Mouse (Mus musculus): ENCODE measurements at regions not wholly inside any gene's neighbourhood (a gene's known extent, or its start where the extent isn't known, plus 50 kb on each side); places are given as distances from the start of the nearest gene placed in this dataset.

- no peak for DNase-seq (ENCODE audit: extremely low read depth)
- H3K79me2 ChIP-seq (replicated peaks; ENCODE audit: control insufficient read depth, extremely low read depth, insufficient read depth, poor library complexity, severe bottlenecking), result no peaks in the 10 kb centered on the region
- H3K9me3 ChIP-seq (replicated peaks; ENCODE audit: low read length), result peaks cover 85% of the 10 kb centered on the region
- no peak for TF ChIP-seq POLR2AphosphoS2 (IDR thresholded peaks at IDR 0.05; ENCODE audit: low read depth, low read length)
- TF ChIP-seq ETS1 (conservative IDR thresholded peaks at IDR 0.05; ENCODE audit: low read depth, low read length), result no peak
- no peak for TF ChIP-seq GABPA (IDR thresholded peaks at IDR 0.05; ENCODE audit: insufficient replicate concordance, low read depth, low read length)
- TF ChIP-seq RCOR1 (conservative IDR thresholded peaks at IDR 0.05; ENCODE audit: low read depth, low read length), result no peak
- TF ChIP-seq CHD1 (IDR thresholded peaks at IDR 0.05; ENCODE audit: low read depth, low read length), result no peak
- TF ChIP-seq TCF12 (IDR thresholded peaks at IDR 0.05; ENCODE audit: low read depth, low read length), result no peak
- dilution Hi-C loops (cut with MboI; ENCODE audit: extremely low pct_ligation_motif_present, extremely low pct_unique_long_range_greater_than_20kb, low sequenced_read_pairs), result no loop called here
- H3K27me3 ChIP-seq (replicated peaks), result no peaks in the 10 kb centered on the region
- H3K4me3 ChIP-seq (replicated peaks in 1 of 3; ENCODE audit: low read depth in 2 of 3, low read length in 2 of 3, poor library complexity in 1 of 3), result no peak overlapping the region
- H3K4me2 ChIP-seq (ENCODE audit: insufficient read depth, low read depth, poor library complexity, severe bottlenecking), result no peak overlapping the region
- no peaks in the 10 kb centered on the region for H3K4me1 ChIP-seq (ENCODE audit: control insufficient read depth in 1 of 2, insufficient read depth in 2 of 2)
- H3K36me3 ChIP-seq (replicated peaks in 1 of 2; ENCODE audit: control insufficient read depth in 1 of 2, insufficient read depth in 1 of 2, low read length in 1 of 2), result no peaks in the 10 kb centered on the region
- H3K9ac ChIP-seq (ENCODE audit: insufficient read depth, low read depth), result no peak overlapping the region
- no peak overlapping the region for H3K27ac ChIP-seq (ENCODE audit: insufficient read depth, low read depth)
- in situ Hi-C loops (cut with MboI; ENCODE audit: low pct_ligation_motif_present, low pct_unique_long_range_greater_than_20kb, low sequenced_read_pairs), result no loop called here
Measured at GRCm38 (mm10) chr9:47059339-47060005, 60.9 kb downstream of the Gm4791 start.

- dilution Hi-C loops (cut with MboI; ENCODE audit: extremely low pct_ligation_motif_present, extremely low pct_unique_long_range_greater_than_20kb, low sequenced_read_pairs), result no loop called here
- in situ Hi-C loops (cut with MboI; ENCODE audit: low pct_ligation_motif_present, low pct_unique_long_range_greater_than_20kb, low sequenced_read_pairs), result no loop called here
Measured at GRCm38 (mm10) chr9:47060757-47061156, 62.2 kb downstream of the Gm4791 start.

GRCm38 (mm10) chr9:47062516-47062915, 64.0 kb downstream of the Gm4791 start:
- in situ Hi-C loops (cut with MboI; ENCODE audit: low pct_ligation_motif_present, low pct_unique_long_range_greater_than_20kb, low sequenced_read_pairs), result no loop called here
- no peak for DNase-seq (ENCODE audit: extremely low read depth)
- Histone ChIP-seq H3K9me3 (replicated peaks; ENCODE audit: low read length) (peaks cover 87% of the 10 kb centered on the region), H3K36me3 (replicated peaks in 1 of 2; ENCODE audit: control insufficient read depth in 1 of 2, insufficient read depth in 1 of 2, low read length in 1 of 2) (no peaks in the 10 kb centered on the region), H3K4me1 (ENCODE audit: control insufficient read depth in 1 of 2, insufficient read depth in 2 of 2) (no peaks in the 10 kb centered on the region), H3K79me2 (replicated peaks; ENCODE audit: control insufficient read depth, extremely low read depth, insufficient read depth, poor library complexity, severe bottlenecking) (no peaks in the 10 kb centered on the region), H3K4me2 (ENCODE audit: insufficient read depth, low read depth, poor library complexity, severe bottlenecking) (no peak overlapping the region), H3K27ac (ENCODE audit: insufficient read depth, low read depth) (no peak overlapping the region), H3K9ac (ENCODE audit: insufficient read depth, low read depth) (no peak overlapping the region), H3K27me3 (replicated peaks) (no peaks in the 10 kb centered on the region), H3K4me3 (replicated peaks in 1 of 3; ENCODE audit: low read depth in 2 of 3, low read length in 2 of 3, poor library complexity in 1 of 3) (no peak overlapping the region)
- TF ChIP-seq POLR2A (IDR thresholded peaks at IDR 0.05; ENCODE audit: low read depth, low read length), result no peak
- no peak for TF ChIP-seq SMC3 (IDR thresholded peaks at IDR 0.05; ENCODE audit: low read depth, low read length)
- TF ChIP-seq ZC3H11A (IDR thresholded peaks at IDR 0.05; ENCODE audit: low read depth, low read length), result no peak
- dilution Hi-C loops (cut with MboI; ENCODE audit: extremely low pct_ligation_motif_present, extremely low pct_unique_long_range_greater_than_20kb, low sequenced_read_pairs), result no loop called here

More at GRCm38 (mm10) chr9:47060757-47061156, 62.2 kb downstream of the Gm4791 start:
- H3K36me3 ChIP-seq (replicated peaks in 1 of 2; ENCODE audit: control insufficient read depth in 1 of 2, insufficient read depth in 1 of 2, low read length in 1 of 2), result no peaks in the 10 kb centered on the region
- no peak for DNase-seq (ENCODE audit: extremely low read depth)
- H3K4me3 ChIP-seq (replicated peaks in 1 of 3; ENCODE audit: low read depth in 2 of 3, low read length in 2 of 3, poor library complexity in 1 of 3), result no peak overlapping the region
- H3K4me1 ChIP-seq (ENCODE audit: control insufficient read depth in 1 of 2, insufficient read depth in 2 of 2), result no peaks in the 10 kb centered on the region
- no peak overlapping the region for H3K27ac ChIP-seq (ENCODE audit: insufficient read depth, low read depth)
- peaks cover 85% of the 10 kb centered on the region for H3K9me3 ChIP-seq (replicated peaks; ENCODE audit: low read length)
- no peaks in the 10 kb centered on the region for H3K27me3 ChIP-seq (replicated peaks)
- no peak overlapping the region for H3K9ac ChIP-seq (ENCODE audit: insufficient read depth, low read depth)
- H3K4me2 ChIP-seq (ENCODE audit: insufficient read depth, low read depth, poor library complexity, severe bottlenecking), result no peak overlapping the region
- no peak for TF ChIP-seq ELF1 (IDR thresholded peaks at IDR 0.05; ENCODE audit: low read depth, low read length)
- no peak for TF ChIP-seq RCOR1 (conservative IDR thresholded peaks at IDR 0.05; ENCODE audit: low read depth, low read length)
- TF ChIP-seq ZMIZ1 (IDR thresholded peaks at IDR 0.05; ENCODE audit: low read depth, low read length), result no peak
- TF ChIP-seq KAT2A (IDR thresholded peaks at IDR 0.05; ENCODE audit: insufficient replicate concordance, low read length), result no peak
- TF ChIP-seq ZNF384 (IDR thresholded peaks at IDR 0.05; ENCODE audit: low read depth, low read length), result no peak
- no peak for TF ChIP-seq CHD2 (IDR thresholded peaks at IDR 0.05; ENCODE audit: low read length)
- no peak for TF ChIP-seq MAX (IDR thresholded peaks at IDR 0.05; ENCODE audit: low read length)
- no peak for TF ChIP-seq POLR2AphosphoS2 (IDR thresholded peaks at IDR 0.05; ENCODE audit: low read depth, low read length)
- no peaks in the 10 kb centered on the region for H3K79me2 ChIP-seq (replicated peaks; ENCODE audit: control insufficient read depth, extremely low read depth, insufficient read depth, poor library complexity, severe bottlenecking)
